Mouse (Mus musculus) hindbrain, embryonic 15.5 days (tissue): Measurements from ENCODE around the gene Cadps2. TPM values are rescaled to one million over a fixed set of nuclear protein-coding genes. Genes with fewer than 3 reads are reported as not detected.

Experiments used
- ATAC-seq: fragments of 200-750 bp; cut with Nextera tagmentation; 2 replicates; pipeline ENCODE4 v1.8.0; 2017; ENCODE audit warnings: low read depth, moderate number of reproducible peaks, moderate TSS enrichment; ENCODE audit not compliant: low FRiP score
- H3K27ac ChIP-seq: fragments of 300-500 bp; sonication (generic); replicated peaks from 2 replicates; pipeline ENCODE4 v1.5.1; 2015; ENCODE audit warnings: mild to moderate bottlenecking, inconsistent platforms
- H3K27me3 ChIP-seq: fragments of 300-500 bp; sonication (generic); 2 replicates; pipeline ENCODE4 v1.6.1; 2015; ENCODE audit warnings: control low read depth, inconsistent platforms
- H3K36me3 ChIP-seq: fragments of 300-500 bp; sonication (generic); 2 replicates; pipeline ENCODE4 v1.6.1; 2015; ENCODE audit warnings: control low read depth, inconsistent platforms
- H3K4me1 ChIP-seq: fragments of 300-500 bp; sonication (generic); replicated peaks from 2 replicates; pipeline ENCODE4 v1.6.1; 2015; ENCODE audit warnings: control low read depth, inconsistent platforms
- H3K4me2 ChIP-seq: fragments of 300-500 bp; sonication (generic); 2 replicates; pipeline ENCODE4 v1.6.1; 2015; ENCODE audit warnings: moderate library complexity, mild to moderate bottlenecking, inconsistent platforms
- H3K4me3 ChIP-seq: fragments of 300-500 bp; sonication (generic); 2 replicates; pipeline ENCODE4 v1.5.1; 2015; ENCODE audit warnings: mild to moderate bottlenecking, inconsistent platforms
- H3K9ac ChIP-seq: fragments of 300-500 bp; sonication (generic); 2 replicates; pipeline ENCODE4 v1.6.1; 2015; ENCODE audit warnings: inconsistent platforms
- H3K9me3 ChIP-seq: fragments of 300-500 bp; sonication (generic); 2 replicates; pipeline ENCODE4 v1.6.1; 2016; ENCODE audit warnings: control low read depth, inconsistent platforms
- WGBS: fragments of 180-500 bp; shearing (Covaris S2); methylation state at CpG from one replicate; pipeline ENCODE4 v1.1.7; 2015; 5-methylcytosine and 5-hydroxymethylcytosine counted together
- polyA plus RNA-seq: library from polyadenylated mRNA; unstranded; fragments of >200 nt; fragmentation: Nextera tagmentation; extraction: Ambion mirVana; gene quantifications from 2 replicates; pipeline ENCODE4 v1.2.1, GENCODE M21; 2015

Gene Cadps2
- polyA plus RNA-seq, 1 experiment from 2014 or later: 13.9 TPM

GRCm38 (mm10) chr6:23522556-23522955 lies 316.7 kb downstream of the Cadps2 start:
- H3K4me3 ChIP-seq: no peak overlapping the region
- WGBS: 89% methylated on average over 5 of the region's 5 CpGs
- H3K36me3 ChIP-seq: no peaks in the 10 kb centered on the region
- H3K9me3 ChIP-seq: no peaks in the 10 kb centered on the region
- H3K4me1 ChIP-seq: no peaks in the 10 kb centered on the region
- no peaks in the 10 kb centered on the region for H3K27me3 ChIP-seq
- no peak overlapping the region for H3K27ac ChIP-seq
- no peak for ATAC-seq
- H3K4me2 ChIP-seq: no peak overlapping the region
- H3K9ac ChIP-seq: no peak overlapping the region

- no peaks in the 10 kb centered on the region for H3K4me1 ChIP-seq
- no peaks in the 10 kb centered on the region for H3K9me3 ChIP-seq
- ATAC-seq: no peak
- no peak overlapping the region for H3K9ac ChIP-seq
- no peak overlapping the region for H3K27ac ChIP-seq
- H3K27me3 ChIP-seq: no peaks in the 10 kb centered on the region
- no peak overlapping the region for H3K4me2 ChIP-seq
- no peak overlapping the region for H3K4me3 ChIP-seq
- 63% methylated on average over 5 of the region's 5 CpGs for WGBS
- H3K36me3 ChIP-seq: no peaks in the 10 kb centered on the region
Observed at GRCm38 (mm10) chr6:23498611-23499010, 340.6 kb downstream of the Cadps2 start.

GRCm38 (mm10) chr6:23491804-23492203 lies 347.4 kb downstream of the Cadps2 start:
- no peak overlapping the region for H3K4me3 ChIP-seq
- H3K9me3 ChIP-seq: no peaks in the 10 kb centered on the region
- H3K36me3 ChIP-seq: no peaks in the 10 kb centered on the region
- peak; percentile 95 for ATAC-seq
- H3K4me1 ChIP-seq: no peaks in the 10 kb centered on the region
- 31% methylated on average over 7 of the region's 7 CpGs for WGBS
- no peaks in the 10 kb centered on the region for H3K27me3 ChIP-seq
- no peak overlapping the region for H3K9ac ChIP-seq
- no peak overlapping the region for H3K4me2 ChIP-seq
- no peak overlapping the region for H3K27ac ChIP-seq

GRCm38 (mm10) chr6:23490431-23490830 lies 348.8 kb downstream of the Cadps2 start:
- 78% methylated on average over 2 of the region's 2 CpGs for WGBS
- Histone ChIP-seq H3K4me2 (no peak overlapping the region), H3K9me3 (no peaks in the 10 kb centered on the region), H3K27me3 (no peaks in the 10 kb centered on the region), H3K9ac (no peak overlapping the region), H3K27ac (no peak overlapping the region), H3K4me3 (no peak overlapping the region), H3K4me1 (no peaks in the 10 kb centered on the region), H3K36me3 (no peaks in the 10 kb centered on the region)
- ATAC-seq: no peak

GRCm38 (mm10) chr6:23489046-23489445 lies 350.2 kb downstream of the Cadps2 start:
- Histone ChIP-seq H3K4me2 (no peak overlapping the region), H3K9ac (no peak overlapping the region), H3K4me3 (no peak overlapping the region), H3K27me3 (no peaks in the 10 kb centered on the region), H3K9me3 (no peaks in the 10 kb centered on the region), H3K27ac (no peak overlapping the region), H3K36me3 (no peaks in the 10 kb centered on the region), H3K4me1 (no peaks in the 10 kb centered on the region)
- no peak for ATAC-seq
- 85% methylated on average over 2 of the region's 2 CpGs for WGBS

- H3K4me3 ChIP-seq: no peak overlapping the region
- no peaks in the 10 kb centered on the region for H3K9me3 ChIP-seq
- no peaks in the 10 kb centered on the region for H3K4me1 ChIP-seq
- H3K27me3 ChIP-seq: no peaks in the 10 kb centered on the region
- H3K9ac ChIP-seq: no peak overlapping the region
- H3K36me3 ChIP-seq: no peaks in the 10 kb centered on the region
- 60% methylated on average over 2 of the region's 2 CpGs for WGBS
- no peak overlapping the region for H3K27ac ChIP-seq
- H3K4me2 ChIP-seq: no peak overlapping the region
- no peak for ATAC-seq
Observed at GRCm38 (mm10) chr6:23472686-23473085, 366.5 kb downstream of the Cadps2 start.

GRCm38 (mm10) chr6:23471830-23472229 lies 367.4 kb downstream of the Cadps2 start:
- no peak overlapping the region for H3K27ac ChIP-seq
- H3K9ac ChIP-seq: no peak overlapping the region
- H3K4me3 ChIP-seq: no peak overlapping the region
- no peaks in the 10 kb centered on the region for H3K4me1 ChIP-seq
- H3K27me3 ChIP-seq: no peaks in the 10 kb centered on the region
- WGBS: 73% methylated on average over 2 of the region's 2 CpGs
- no peaks in the 10 kb centered on the region for H3K36me3 ChIP-seq
- no peak overlapping the region for H3K4me2 ChIP-seq
- H3K9me3 ChIP-seq: no peaks in the 10 kb centered on the region
- no peak for ATAC-seq

GRCm38 (mm10) chr6:23467885-23468284 lies 371.3 kb downstream of the Cadps2 start:
- ATAC-seq: no peak
- no peaks in the 10 kb centered on the region for H3K9me3 ChIP-seq
- H3K4me1 ChIP-seq: no peaks in the 10 kb centered on the region
- no peak overlapping the region for H3K4me2 ChIP-seq
- H3K27ac ChIP-seq: no peak overlapping the region
- no peaks in the 10 kb centered on the region for H3K27me3 ChIP-seq
- H3K9ac ChIP-seq: no peak overlapping the region
- 48% methylated on average over 4 of the region's 4 CpGs for WGBS
- no peak overlapping the region for H3K4me3 ChIP-seq
- no peaks in the 10 kb centered on the region for H3K36me3 ChIP-seq

GRCm38 (mm10) chr6:23462600-23463280 lies 376.5 kb downstream of the Cadps2 start:
- Histone ChIP-seq H3K4me2 (no peak overlapping the region; the same call in 1 of the 2 replicates), H3K4me3 (no peak overlapping the region), H3K27me3 (no peaks in the 10 kb centered on the region), H3K9me3 (no peaks in the 10 kb centered on the region), H3K4me1 (no peaks in the 10 kb centered on the region), H3K27ac (no peak overlapping the region), H3K36me3 (no peaks in the 10 kb centered on the region), H3K9ac (no peak overlapping the region)
- ATAC-seq: no peak
- WGBS: 23% methylated on average over 8 of the region's 8 CpGs

- WGBS: 3% methylated on average over 5 of the region's 5 CpGs
- H3K27me3 ChIP-seq: 0 out of 2 replicates have a peak, but pooled peaks cover 4% of the 10 kb centered on the region
- no peak overlapping the region for H3K9ac ChIP-seq
- ATAC-seq: no peak
- no peaks in the 10 kb centered on the region for H3K9me3 ChIP-seq
- no peaks in the 10 kb centered on the region for H3K4me1 ChIP-seq
- H3K4me3 ChIP-seq: no peak overlapping the region
- no peak overlapping the region for H3K27ac ChIP-seq
- no peaks in the 10 kb centered on the region for H3K36me3 ChIP-seq
- no peak overlapping the region for H3K4me2 ChIP-seq
Observed at GRCm38 (mm10) chr6:23457748-23458147, 381.5 kb downstream of the Cadps2 start.

- no peak overlapping the region for H3K4me3 ChIP-seq
- no peak overlapping the region for H3K27ac ChIP-seq
- H3K27me3 ChIP-seq: 0 out of 2 replicates have a peak, but pooled peaks cover 4% of the 10 kb centered on the region
- no peak overlapping the region for H3K4me2 ChIP-seq
- no peak for ATAC-seq
- H3K9me3 ChIP-seq: no peaks in the 10 kb centered on the region
- no peaks in the 10 kb centered on the region for H3K4me1 ChIP-seq
- no peak overlapping the region for H3K9ac ChIP-seq
- H3K36me3 ChIP-seq: no peaks in the 10 kb centered on the region
- 64% methylated on average over 5 of the region's 5 CpGs for WGBS
Observed at GRCm38 (mm10) chr6:23453907-23454306, 385.3 kb downstream of the Cadps2 start.

- Histone ChIP-seq H3K4me2 (no peak overlapping the region), H3K4me1 (no peaks in the 10 kb centered on the region), H3K27ac (no peak overlapping the region), H3K4me3 (no peak overlapping the region), H3K27me3 (no peaks in the 10 kb centered on the region), H3K36me3 (no peaks in the 10 kb centered on the region), H3K9me3 (no peaks in the 10 kb centered on the region), H3K9ac (no peak overlapping the region)
- no peak for ATAC-seq
- WGBS: 69% methylated on average over 3 of the region's 3 CpGs
Observed at GRCm38 (mm10) chr6:23439897-23440296, 399.3 kb downstream of the Cadps2 start.
